Mouse (Mus musculus): ENCODE measurements around the gene Spp1.

Gene Spp1

DNA sequence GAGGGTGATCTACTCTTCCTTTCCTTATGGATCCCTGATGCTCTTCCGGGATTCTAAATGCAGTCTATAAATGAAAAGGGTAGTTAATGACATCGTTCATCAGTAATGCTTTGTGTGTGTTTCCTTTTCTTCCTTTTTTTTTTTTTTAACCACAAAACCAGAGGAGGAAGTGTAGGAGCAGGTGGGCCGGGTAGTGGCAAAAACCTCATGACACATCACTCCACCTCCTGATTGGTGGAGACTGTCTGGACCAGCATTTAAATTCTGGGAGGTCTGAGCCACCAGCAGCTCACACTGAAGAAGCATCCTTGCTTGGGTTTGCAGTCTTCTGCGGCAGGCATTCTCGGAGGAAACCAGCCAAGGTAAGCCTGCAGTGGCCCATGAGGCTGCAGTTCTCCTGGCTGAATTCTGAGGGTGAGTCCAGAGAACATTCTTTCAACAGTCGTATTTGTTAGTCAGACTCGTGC is at the start of gene Spp1:
Gene Spp1 (plus strand): TSS at position 284 of the 467 bp plus-strand sequence.
- DNase-seq (ENCODE audit: extremely low spot score, low read depth, low spot score) = no peak

DNA sequence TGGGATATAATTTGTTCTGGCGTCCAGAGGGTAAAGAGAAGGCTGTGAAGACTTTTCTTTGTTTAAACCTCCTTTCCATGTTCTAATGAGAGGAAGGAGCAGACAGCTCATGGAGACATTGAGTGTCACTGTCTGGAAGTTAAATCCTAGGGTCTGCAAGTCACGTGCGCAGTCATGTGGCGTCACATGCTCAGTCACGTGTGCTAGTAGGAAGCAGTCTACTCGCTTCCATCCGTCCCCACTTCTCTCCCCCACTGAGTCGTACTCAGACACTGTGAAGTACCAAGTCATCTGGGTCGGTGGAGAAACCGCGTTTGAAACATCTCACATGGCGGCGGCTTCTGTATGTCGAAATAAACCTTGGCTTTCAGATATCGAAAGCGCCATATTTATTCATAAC is 49.4 kb upstream of the Spp1 start:
- DNase-seq (ENCODE audit: extremely low spot score, low read depth, low spot score) = no peak

- DNase-seq (ENCODE audit: extremely low spot score, low read depth, low spot score) = no peak
Measured at GRCm38 (mm10) chr5:104386908-104387307, 48.0 kb upstream of the Spp1 start.

DNA sequence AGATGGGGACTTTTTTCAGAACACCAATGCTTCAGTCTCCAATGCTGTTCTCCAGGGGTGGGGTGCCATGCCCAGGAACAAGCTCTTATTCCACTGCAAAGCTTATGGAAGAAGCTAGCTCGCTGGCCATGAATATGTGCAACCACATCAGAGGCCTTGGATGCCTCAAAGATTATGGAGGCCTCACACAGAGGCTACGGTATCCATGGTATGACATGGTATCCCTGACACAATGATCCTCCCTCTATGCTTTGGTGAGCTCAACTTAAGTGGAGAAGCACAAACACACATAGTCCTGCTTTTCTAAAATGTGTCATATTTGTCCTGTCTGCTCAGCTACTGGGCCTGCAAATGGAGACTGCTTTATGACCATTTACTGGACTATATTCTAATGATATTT is 44.0 kb upstream of the Spp1 start:
- no peak for DNase-seq (ENCODE audit: extremely low spot score, low read depth, low spot score)

DNA sequence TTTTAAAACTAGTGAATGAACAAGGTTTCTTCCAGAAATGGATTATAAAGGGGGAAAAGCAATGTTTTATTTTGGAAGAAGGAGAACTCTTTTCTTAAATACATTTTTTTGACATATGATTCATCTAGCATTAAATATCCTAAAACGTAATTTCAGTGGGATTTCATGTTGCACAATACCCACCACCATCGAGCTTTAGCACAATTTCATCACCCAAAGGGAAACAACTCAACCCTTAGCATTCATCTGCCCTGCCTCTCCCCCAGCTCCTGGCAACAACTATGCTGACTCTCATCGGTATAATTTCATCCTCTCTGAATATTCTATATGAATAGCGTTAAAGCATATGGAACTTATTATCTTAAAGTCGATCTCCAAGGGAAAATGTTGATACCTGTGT is 42.1 kb upstream of the Spp1 start:
- DNase-seq (ENCODE audit: extremely low spot score, low read depth, low spot score) = no peak

- DNase-seq (ENCODE audit: extremely low spot score, low read depth, low spot score) = no peak
Measured at GRCm38 (mm10) chr5:104396286-104396685, 38.6 kb upstream of the Spp1 start.

DNA sequence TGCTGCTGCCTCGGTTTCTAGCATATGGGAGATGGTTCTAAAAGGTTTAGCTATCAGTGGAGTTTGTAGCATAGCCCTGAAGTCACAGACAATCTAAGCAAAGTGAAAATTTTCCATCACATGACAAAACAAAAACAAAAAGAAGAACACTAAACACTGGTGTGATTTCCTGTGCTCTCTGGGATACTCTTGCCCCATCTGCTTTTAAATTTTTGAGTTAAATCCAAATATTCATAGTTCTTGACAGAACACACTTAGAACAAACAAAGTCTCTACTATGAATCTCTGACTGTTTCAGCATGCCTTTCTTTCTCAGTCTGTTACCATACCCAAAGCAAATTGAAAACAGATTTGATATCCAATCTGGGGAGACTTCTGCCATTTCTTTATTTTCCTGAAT is 36.9 kb upstream of the Spp1 start:
- DNase-seq (ENCODE audit: extremely low spot score, low read depth, low spot score) = no peak

- DNase-seq (ENCODE audit: extremely low spot score, low read depth, low spot score) = no peak
Measured at GRCm38 (mm10) chr5:104399291-104399950, 35.5 kb upstream of the Spp1 start.

GRCm38 (mm10) chr5:104399970-104400369 is 34.9 kb upstream of the Spp1 start:
- DNase-seq (ENCODE audit: extremely low spot score, low read depth, low spot score) = no peak

DNA sequence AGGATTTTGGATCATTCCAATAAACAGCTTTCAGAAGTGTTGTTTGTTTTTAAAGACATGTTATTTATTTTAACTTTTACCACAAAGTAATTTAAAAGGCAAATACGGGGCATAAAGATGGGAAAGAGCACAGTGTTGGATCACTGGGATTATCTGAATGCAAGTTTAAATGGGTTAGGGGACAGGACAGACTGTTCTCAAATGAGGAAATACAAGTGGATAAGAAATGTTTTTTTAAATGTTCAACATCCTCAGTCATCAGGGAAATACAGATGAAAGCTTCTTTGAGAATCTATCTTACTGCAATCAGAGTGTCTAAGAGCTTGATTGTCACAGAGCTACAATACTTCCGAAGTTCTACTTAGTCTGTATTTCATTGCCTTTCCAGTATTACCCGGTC is 32.3 kb upstream of the Spp1 start:
- DNase-seq (ENCODE audit: extremely low spot score, low read depth, low spot score) = no peak

DNA sequence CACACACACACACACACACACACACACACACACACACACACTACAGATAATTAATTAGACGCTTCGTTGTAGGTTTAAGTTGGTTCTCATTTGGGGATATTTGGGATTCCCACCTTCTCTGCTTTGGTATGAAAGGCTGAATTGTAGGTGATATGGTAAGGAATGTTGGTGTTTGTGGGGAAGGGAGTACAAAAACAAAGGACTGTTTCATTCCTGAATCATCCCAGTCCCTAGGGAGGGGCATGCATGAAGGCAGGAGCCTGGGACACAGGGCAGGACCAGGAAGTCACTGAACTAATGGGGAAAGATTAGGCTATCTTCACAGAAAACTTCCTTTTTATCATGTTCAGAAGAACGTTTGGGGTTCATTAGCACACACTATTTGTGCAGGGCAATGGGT is 31.6 kb upstream of the Spp1 start:
- no peak for DNase-seq (ENCODE audit: extremely low spot score, low read depth, low spot score)

DNA sequence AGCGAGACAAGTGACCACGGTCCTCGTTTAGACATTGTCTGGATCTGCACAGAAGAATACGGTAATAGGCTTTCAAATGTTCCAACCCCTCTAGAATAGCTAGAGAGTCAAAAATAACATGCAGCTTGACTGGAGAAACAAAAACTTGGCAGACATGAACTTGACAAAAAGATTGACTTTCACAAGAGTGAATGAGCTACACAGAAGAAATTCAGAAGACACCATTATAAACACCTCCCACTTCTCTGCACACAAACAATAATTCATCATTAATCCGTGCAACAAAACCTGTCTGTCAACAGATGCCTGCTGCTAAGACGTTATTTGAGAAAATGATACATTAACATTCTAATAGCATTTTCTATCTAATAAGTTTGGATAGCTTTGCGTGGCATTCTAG is 30.4 kb upstream of the Spp1 start:
- no peak for DNase-seq (ENCODE audit: extremely low spot score, low read depth, low spot score)

- no peak for DNase-seq (ENCODE audit: extremely low spot score, low read depth, low spot score)
Measured at GRCm38 (mm10) chr5:104405051-104405450, 29.9 kb upstream of the Spp1 start.

DNA sequence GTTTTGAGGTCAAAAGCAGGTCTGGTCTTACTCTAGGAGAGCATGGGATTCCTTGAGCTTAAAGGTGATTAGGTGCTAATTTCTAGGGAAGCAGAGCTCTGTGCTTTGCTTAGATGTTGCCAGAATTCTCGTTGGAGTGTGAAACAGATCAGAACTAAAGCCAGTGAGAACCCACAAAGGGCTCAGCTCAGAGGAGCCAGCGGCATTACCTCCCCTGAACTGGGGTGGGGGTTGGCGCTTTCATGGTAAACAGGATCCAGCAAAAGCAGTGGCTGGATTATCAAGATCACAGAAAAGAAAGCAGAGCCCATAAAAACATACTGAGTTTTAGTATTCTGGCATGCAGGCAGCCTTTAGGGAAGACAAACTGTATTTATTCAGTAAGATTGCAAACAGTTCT is 28.2 kb upstream of the Spp1 start:
- DNase-seq (ENCODE audit: extremely low spot score, low read depth, low spot score) = no peak

GRCm38 (mm10) chr5:104407541-104408231 is 27.2 kb upstream of the Spp1 start:
- peak; percentile 33 for DNase-seq (ENCODE audit: extremely low spot score, low read depth, low spot score)

GRCm38 (mm10) chr5:104408549-104408948 is 26.4 kb upstream of the Spp1 start:
- DNase-seq (ENCODE audit: extremely low spot score, low read depth, low spot score) = no peak

- DNase-seq (ENCODE audit: extremely low spot score, low read depth, low spot score) = peak; percentile 83
Measured at GRCm38 (mm10) chr5:104415999-104416398, 18.9 kb upstream of the Spp1 start.

GRCm38 (mm10) chr5:104417028-104417427 is 17.9 kb upstream of the Spp1 start:
- no peak for DNase-seq (ENCODE audit: extremely low spot score, low read depth, low spot score)

DNA sequence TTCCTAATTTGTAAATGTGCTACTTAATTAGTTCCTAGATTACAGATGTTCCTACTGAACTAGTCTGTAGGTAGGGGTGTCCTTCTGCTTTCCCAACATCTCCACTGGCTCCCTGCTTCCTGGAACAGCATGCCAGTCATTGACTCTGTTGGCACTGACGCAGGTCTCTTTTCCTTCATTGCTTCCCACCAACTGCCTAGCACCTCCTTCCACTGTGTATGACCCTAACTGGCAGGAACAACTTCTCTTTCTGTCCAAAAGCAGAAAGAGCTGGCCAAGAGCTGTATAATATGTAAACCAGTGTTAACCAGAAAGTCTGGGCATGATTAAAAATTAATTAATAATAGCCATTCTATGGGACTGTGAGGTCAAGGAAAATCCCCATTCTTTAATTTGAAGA is 17.2 kb upstream of the Spp1 start:
- no peak for DNase-seq (ENCODE audit: extremely low spot score, low read depth, low spot score)

DNA sequence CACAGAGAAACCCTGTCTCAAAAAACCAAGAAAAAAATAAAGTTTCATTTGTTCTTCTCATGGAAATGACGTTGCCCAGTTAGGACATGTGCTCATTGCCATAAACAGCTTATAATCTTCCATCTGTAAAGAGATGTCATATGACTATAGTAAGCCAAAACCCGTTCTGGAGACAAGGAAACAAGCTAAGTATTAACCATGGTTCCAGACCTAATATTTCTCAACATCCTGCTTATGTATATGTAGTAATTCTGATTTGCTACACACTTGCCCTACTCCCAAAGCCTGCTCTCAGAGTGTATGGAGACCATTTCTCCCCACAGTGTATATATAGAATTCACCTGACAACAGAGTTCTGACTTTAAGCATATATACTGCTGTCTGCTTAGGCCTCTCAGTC is 12.9 kb upstream of the Spp1 start:
- no peak for DNase-seq (ENCODE audit: extremely low spot score, low read depth, low spot score)

GRCm38 (mm10) chr5:104423861-104424260 is 11.1 kb upstream of the Spp1 start:
- no peak for DNase-seq (ENCODE audit: extremely low spot score, low read depth, low spot score)

DNA sequence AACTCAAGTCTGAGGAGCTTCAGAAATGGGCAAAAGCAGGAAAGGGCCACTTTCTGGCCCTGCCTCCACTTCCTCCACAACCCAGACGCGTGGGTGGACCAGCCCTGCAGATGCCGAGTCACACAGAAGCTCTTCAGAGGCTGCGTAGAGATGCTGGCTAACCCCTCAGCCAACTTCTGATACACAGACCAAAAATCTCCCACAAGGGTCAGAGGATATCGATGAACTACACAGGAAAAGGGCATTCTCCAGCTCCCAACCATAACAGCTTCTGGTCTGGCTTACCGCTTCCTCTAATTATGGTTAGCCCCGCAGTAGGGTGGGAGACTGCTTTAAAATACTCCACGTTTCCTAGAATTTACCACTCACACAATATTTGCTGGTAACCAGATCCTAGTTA is 9.0 kb upstream of the Spp1 start:
- no peak for DNase-seq (ENCODE audit: extremely low spot score, low read depth, low spot score)

GRCm38 (mm10) chr5:104432886-104433285 is 2.0 kb upstream of the Spp1 start:
- DNase-seq (ENCODE audit: extremely low spot score, low read depth, low spot score) = no peak

Data from hindlimb bud, embryonic 11.5 days (tissue).